Mouse (Mus musculus) heart, adult 2 months (tissue): ENCODE data around the gene Anks1b. TPM values are rescaled to one million over a fixed set of nuclear protein-coding genes. Genes with fewer than 3 reads are reported as not detected.

ENCODE experiments used
- DNase-seq, 2 experiments: peaks; one replicate each; pipeline ENCODE4 v3.0.0; 2021
- H3K27ac ChIP-seq: fragments of 200-600 bp; 2 replicates; pipeline ENCODE4 v1.8.1; 2022
- H3K27me3 ChIP-seq: fragments of 200-500 bp; 2 replicates; pipeline ENCODE4 v1.6.1; 2012; ENCODE audit warnings: mild to moderate bottlenecking, low read length, inconsistent platforms, mixed read lengths; ENCODE audit not compliant: control insufficient read depth, insufficient read depth
- H3K36me3 ChIP-seq: fragments of 200-500 bp; 2 replicates; pipeline ENCODE4 v1.6.1; 2012; ENCODE audit warnings: low read length, inconsistent platforms; ENCODE audit not compliant: control insufficient read depth, insufficient read depth
- H3K4me1 ChIP-seq: fragments of 200-500 bp; 2 replicates; pipeline ENCODE4 v1.6.1; 2011; ENCODE audit warnings: low read length; ENCODE audit not compliant: control insufficient read depth, insufficient read depth
- H3K4me3 ChIP-seq: fragments of 200-600 bp; 2 replicates; pipeline ENCODE4 v1.8.1; 2022
- H3K79me2 ChIP-seq: fragments of 200-500 bp; replicated peaks from 2 replicates; pipeline ENCODE4 v1.6.1; 2012; ENCODE audit warnings: mild to moderate bottlenecking, inconsistent platforms, low read length, moderate library complexity, mixed read lengths; ENCODE audit not compliant: control insufficient read depth, insufficient read depth
- H3K9ac ChIP-seq: fragments of 200-500 bp; 2 replicates; pipeline ENCODE4 v1.6.1; 2012; ENCODE audit warnings: low read depth, mild to moderate bottlenecking, control low read depth, inconsistent platforms, low read length, mixed read lengths
- CTCF ChIP-seq: fragments of 200-600 bp; IDR thresholded peaks from 2 replicates; pipeline ENCODE4 v1.8.1; 2022; ENCODE audit warnings: antibody characterized with exemption, mild to moderate bottlenecking, moderate library complexity
- EP300 ChIP-seq: fragments of 200-500 bp; IDR thresholded peaks from 2 replicates; pipeline ENCODE4 v1.6.1; 2011; ENCODE audit warnings: low read depth, low read length, control low read depth; ENCODE audit not compliant: insufficient read depth
- POLR2A ChIP-seq: fragments of 200-500 bp; IDR thresholded peaks from 2 replicates; pipeline ENCODE4 v1.6.1; 2011; ENCODE audit warnings: mild to moderate bottlenecking, low read depth, low read length, control low read depth; ENCODE audit not compliant: insufficient read depth
- WGBS: fragments of 180-500 bp; shearing (Covaris S2); methylation state at CpG from one replicate; pipeline ENCODE4 v1.1.7; 2018; 5-methylcytosine and 5-hydroxymethylcytosine counted together
- intact Hi-C: fragments of 180-260 bp; cut with DNase I; formaldehyde crosslinking; loops from one replicate; pipeline ENCODE4 v1.15.1; 2025
- polyA plus RNA-seq: library from polyadenylated mRNA; depleted of rRNA; stranded (reverse); fragments of >200 nt; gene quantifications from 2 replicates; pipeline ENCODE4 v1.2.3, GENCODE M21; 2012
- total RNA-seq, 2 experiments: library from RNA; stranded (reverse); gene quantifications; 2 replicates each; pipeline ENCODE4 v1.2.3; 2021

Anks1b gene
- total and polyA plus RNA-seq, 3 experiments = 0.16 to 0.80 (median 0.52) TPM

DNA sequence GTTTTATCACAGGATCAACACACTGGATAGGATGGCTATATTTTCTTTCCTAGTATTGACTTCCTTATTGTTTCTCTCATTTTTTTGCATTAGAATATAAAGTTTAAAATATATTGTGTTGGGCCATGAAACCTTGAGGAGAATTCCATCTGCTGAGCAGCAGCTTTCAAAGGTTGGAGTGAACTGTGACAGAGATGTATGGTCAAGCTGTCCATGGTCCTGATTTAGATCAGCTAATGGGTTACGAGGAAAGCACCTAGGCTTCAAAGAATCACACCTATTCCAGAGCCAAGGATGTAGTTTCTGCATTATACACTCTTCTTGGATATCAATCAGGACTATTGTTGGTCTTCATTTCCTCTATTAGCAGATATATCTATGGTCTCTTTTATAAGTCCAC is 503.3 kb downstream of the Anks1b start:
- intact Hi-C loops = no loop called here
- TF ChIP-seq POLR2A (no peak), EP300 (no peak), CTCF (no peak)
- no peak overlapping the region for H3K4me3 ChIP-seq
- H3K27ac ChIP-seq = no peak overlapping the region
- no peaks in the 10 kb centered on the region for H3K4me1 ChIP-seq
- no peaks in the 10 kb centered on the region for H3K27me3 ChIP-seq
- no peaks in the 10 kb centered on the region for H3K79me2 ChIP-seq
- DNase-seq = no peak
- no peaks in the 10 kb centered on the region for H3K36me3 ChIP-seq
- 50% methylated on average over 1 of the region's 1 CpGs for WGBS
- no peak overlapping the region for H3K9ac ChIP-seq

DNA sequence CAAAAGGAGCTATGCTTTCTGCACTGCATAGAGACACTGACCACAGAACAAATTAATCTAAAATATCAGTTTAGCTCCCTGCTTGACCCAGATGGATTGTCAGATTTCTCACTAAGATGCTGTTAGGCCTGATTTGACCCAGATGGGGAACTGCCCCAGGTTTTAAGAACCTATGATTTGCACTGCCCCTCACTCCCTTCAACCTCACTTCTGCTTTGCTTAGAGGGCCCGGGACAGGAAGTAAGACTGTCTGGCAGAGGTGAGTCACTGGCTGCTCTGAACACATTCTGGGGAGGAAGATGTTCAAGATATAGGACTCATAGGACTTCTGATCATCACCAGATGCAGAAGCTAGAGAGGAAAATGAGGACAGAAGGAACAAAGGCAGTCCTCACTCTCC is 506.8 kb downstream of the Anks1b start:
- no peak overlapping the region for H3K27ac ChIP-seq
- intact Hi-C loops = no loop called here
- H3K36me3 ChIP-seq = no peaks in the 10 kb centered on the region
- H3K4me1 ChIP-seq = no peaks in the 10 kb centered on the region
- WGBS = 31% methylated on average over 1 of the region's 1 CpGs
- no peak for DNase-seq
- no peaks in the 10 kb centered on the region for H3K79me2 ChIP-seq
- TF ChIP-seq EP300 = no peak
- TF ChIP-seq CTCF = no peak
- no peak for TF ChIP-seq POLR2A
- H3K4me3 ChIP-seq = no peak overlapping the region
- H3K9ac ChIP-seq = no peak overlapping the region
- H3K27me3 ChIP-seq = no peaks in the 10 kb centered on the region

DNA sequence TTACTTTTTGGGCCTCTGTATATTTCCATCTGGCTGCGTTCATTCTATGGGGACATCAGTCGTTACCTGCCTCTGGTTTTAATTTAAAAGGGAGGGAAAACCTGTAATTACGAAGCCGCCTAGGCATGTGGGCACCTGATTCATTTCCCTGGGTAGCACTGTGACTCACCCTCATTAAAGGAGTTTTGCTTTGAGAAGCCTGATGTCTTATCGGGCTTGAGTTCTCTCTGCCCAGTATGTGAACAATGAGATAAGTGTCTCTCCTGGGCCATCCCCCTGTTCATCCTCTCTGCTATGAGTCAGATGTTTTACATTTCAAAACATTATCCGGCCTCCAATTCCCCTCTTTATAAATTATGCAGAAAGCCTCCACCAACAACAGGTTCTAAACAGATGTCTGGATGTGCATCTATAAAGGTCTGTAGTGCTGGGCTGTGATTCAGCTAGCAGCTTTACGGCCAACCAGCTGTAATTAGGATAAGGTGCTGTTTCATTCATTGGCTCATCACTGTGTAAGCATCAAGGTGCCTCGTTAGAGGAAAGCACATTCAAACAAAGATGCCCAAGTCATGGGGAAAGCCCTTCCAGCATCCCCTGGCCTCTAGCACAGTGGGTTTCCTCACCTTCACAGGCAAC is 507.5 kb downstream of the Anks1b start:
- Histone ChIP-seq H3K36me3 (no peaks in the 10 kb centered on the region), H3K79me2 (no peaks in the 10 kb centered on the region), H3K4me3 (no peak overlapping the region), H3K27me3 (no peaks in the 10 kb centered on the region), H3K4me1 (no peaks in the 10 kb centered on the region), H3K27ac (no peak overlapping the region), H3K9ac (no peak overlapping the region)
- TF ChIP-seq CTCF = no peak
- TF ChIP-seq POLR2A = no peak
- TF ChIP-seq EP300 = no peak
- intact Hi-C loops = no loop called here
- no peak for DNase-seq
- whole genome bisulfite sequencing = 63% methylated on average over 8 of the region's 8 CpGs

DNA sequence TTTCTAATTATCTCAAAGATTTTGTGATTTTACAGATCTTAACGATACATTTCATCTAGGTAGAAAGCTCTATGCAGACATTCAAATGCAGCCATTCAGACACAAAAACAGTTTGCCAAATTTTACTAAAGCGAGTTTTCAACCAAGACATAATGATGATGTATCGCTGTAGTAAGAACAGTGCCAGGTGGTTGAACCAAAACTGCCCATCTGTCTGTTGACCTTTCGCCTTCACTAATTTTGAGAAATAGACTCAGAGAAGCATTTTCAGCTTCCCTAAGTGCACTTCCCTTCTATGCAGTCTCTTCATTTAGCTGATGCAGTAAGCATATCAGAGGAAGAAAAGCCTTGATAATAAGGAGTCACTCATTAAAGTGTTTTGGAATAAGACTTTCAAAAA is 527.1 kb downstream of the Anks1b start:
- Histone ChIP-seq H3K4me3 (no peak overlapping the region), H3K27me3 (no peaks in the 10 kb centered on the region), H3K9ac (no peak overlapping the region), H3K4me1 (no peaks in the 10 kb centered on the region), H3K79me2 (no peaks in the 10 kb centered on the region), H3K27ac (no peak overlapping the region), H3K36me3 (no peaks in the 10 kb centered on the region)
- no peak for TF ChIP-seq POLR2A
- no peak for TF ChIP-seq CTCF
- no peak for TF ChIP-seq EP300
- intact Hi-C loops = no loop called here
- no peak for DNase-seq
- WGBS = 88% methylated on average over 4 of the region's 4 CpGs

DNA sequence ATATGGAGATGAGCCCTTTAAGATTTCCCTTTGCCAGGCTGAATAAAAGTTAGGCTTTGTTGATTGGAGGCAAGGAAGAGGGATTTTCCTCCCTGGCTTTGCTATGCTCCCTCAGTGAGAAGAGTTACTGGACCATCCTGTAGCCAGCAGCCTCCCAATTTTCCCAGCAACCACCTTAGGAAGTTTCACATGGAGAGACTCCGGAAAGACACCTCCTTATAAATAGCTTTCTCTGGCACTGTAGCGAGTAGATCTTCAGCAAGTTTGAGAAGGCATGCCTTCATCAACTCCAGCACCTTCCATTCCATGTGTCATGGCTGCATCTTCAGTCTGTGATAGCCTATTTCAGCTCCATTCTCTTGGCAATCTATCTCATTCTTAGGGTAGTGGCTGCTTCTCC is 535.2 kb downstream of the Anks1b start:
- Histone ChIP-seq H3K4me3 (no peak overlapping the region), H3K36me3 (no peaks in the 10 kb centered on the region), H3K9ac (no peak overlapping the region), H3K79me2 (no peaks in the 10 kb centered on the region), H3K4me1 (no peaks in the 10 kb centered on the region), H3K27me3 (no peaks in the 10 kb centered on the region), H3K27ac (no peak overlapping the region)
- intact Hi-C loops = no loop called here
- TF ChIP-seq EP300 (no peak), POLR2A (no peak), CTCF (no peak)
- DNase-seq = no peak
- WGBS = 68% methylated on average over 2 of the region's 2 CpGs

DNA sequence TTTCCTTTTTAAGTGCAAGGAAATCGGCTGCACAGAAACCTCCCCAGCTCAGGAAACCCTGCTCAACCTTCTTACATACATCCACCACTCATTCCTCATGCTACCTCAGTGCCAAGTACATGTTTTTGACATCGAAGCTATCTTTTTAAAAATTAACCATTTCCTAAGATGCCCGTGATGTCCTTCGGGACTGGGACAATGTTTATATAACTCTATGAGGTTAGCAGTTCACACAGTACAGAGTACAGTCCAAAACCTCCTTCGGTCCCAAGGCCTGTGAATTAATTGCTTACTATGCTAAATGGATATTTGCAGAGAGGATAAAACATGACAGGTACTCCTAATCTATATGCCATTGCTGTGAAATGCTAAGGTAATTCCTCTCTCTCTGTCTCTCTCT is 558.2 kb downstream of the Anks1b start:
- no peak for TF ChIP-seq POLR2A
- TF ChIP-seq EP300 = no peak
- TF ChIP-seq CTCF = no peak
- no peaks in the 10 kb centered on the region for H3K36me3 ChIP-seq
- H3K9ac ChIP-seq = no peak overlapping the region
- H3K4me3 ChIP-seq = no peak overlapping the region
- H3K4me1 ChIP-seq = no peaks in the 10 kb centered on the region
- no peaks in the 10 kb centered on the region for H3K79me2 ChIP-seq
- 56% methylated on average over 5 of the region's 5 CpGs for WGBS
- DNase-seq = no peak
- H3K27me3 ChIP-seq = no peaks in the 10 kb centered on the region
- H3K27ac ChIP-seq = no peak overlapping the region
- intact Hi-C loops = no loop called here
